Mouse (Mus musculus): Measurements from ENCODE around the gene Gm11562. TPM values are rescaled to one million over a fixed set of nuclear protein-coding genes. Genes with fewer than 3 reads are reported as not detected.

Gm11562 gene
- polyA plus RNA-seq (2012; rRNA removed; ENCODE audit: low replicate concordance), result not detected in 2 replicates

DNA sequence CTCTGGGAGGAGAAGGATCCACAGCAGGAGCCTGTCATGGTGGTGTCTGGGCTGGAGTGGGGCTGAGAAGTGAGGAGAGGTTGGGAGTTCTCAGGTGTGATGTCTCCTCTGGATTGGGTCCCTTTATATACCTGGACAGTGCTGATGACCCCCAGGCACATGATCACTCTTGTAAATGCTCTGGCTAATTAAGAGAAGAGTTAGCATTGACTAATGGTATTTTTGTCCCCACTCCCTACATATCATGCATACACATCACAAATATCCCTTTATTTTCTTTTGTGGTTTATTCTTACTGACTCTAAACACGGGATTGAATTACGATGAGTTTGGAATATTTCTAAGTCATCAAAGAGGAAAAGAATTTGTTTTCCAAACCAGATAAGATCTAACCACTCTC is at the start of gene Gm11562:
Gene Gm11562, minus strand, starts transcription at position 101 of the 400 bp plus-strand sequence.

DNA sequence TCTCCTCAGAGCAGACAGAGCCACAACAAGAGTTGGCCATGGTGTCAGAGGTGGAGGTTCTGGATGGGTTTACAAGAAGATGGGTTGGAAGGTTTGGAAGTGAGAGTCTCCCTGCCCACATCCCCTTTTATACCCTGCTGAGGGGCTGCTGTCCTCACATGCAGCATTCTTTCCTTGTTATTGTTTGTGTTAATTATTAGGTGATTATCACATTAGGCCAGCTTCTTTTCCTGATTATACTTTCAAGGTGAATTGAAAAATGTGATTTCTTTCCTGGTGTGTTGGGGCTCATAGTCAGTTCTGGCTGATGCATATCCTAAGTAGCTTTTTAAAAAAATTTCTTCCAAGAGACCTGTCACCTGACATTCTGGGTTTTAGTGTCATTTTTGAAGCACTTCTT is 45.6 kb upstream of the Gm11562 start, which contains the start of gene Krtap4-6:
Gene Krtap4-6, minus strand, starts transcription at position 101 of the 400 bp plus-strand sequence.

DNA sequence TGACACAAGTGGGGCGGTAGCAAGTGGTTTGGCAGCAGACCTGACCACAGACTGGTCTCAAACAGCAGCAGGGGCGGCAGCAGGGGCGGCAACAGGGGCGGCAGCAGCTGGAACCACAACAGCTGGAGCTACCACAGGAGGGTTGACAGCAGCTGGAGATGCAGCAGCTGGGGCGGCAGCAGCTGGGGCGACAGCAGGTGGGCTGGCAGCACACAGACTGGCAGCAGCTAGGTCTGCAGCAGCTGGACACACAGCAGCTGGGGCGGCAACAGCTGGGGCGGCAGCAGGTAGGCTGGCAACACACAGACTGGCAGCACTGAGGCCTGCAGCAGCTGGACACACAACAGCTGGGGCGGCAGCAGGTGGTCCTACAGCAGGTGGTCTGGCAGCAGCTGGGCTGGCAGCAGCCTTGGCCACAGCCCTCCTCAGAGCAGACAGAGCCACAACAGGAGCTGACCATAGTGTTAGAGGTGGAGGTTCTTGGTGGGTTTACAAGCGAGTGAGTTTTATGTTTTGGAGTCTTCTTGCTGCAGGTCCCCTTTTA is 38.3 kb upstream of the Gm11562 start, which contains the start of gene Gm11563:
Gene Gm11563, minus strand, starts transcription at position 494 of the 544 bp plus-strand sequence.

DNA sequence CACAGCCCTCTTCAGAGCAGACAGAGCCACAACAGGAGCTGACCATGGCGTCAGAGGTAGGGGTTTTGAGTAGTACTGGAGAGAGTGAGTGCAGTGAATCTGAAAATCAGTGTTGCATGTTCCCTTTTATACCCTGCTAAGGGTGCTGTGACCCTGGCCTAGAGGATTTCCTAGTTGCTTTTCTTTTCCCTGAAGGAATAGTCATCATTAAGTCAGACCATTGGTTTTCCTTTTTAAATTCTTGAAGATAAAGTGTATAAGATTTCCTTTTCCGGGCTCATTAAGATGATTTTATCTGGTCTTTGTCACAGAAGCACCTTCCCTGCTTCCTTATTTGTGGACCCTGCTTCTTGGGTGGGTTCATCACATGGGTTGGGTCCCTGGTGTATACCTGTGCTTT is 29.9 kb upstream of the Gm11562 start, which contains the start of gene Gm11555:
Gene Gm11555, minus strand, starts transcription at position 101 of the 400 bp plus-strand sequence.

DNA sequence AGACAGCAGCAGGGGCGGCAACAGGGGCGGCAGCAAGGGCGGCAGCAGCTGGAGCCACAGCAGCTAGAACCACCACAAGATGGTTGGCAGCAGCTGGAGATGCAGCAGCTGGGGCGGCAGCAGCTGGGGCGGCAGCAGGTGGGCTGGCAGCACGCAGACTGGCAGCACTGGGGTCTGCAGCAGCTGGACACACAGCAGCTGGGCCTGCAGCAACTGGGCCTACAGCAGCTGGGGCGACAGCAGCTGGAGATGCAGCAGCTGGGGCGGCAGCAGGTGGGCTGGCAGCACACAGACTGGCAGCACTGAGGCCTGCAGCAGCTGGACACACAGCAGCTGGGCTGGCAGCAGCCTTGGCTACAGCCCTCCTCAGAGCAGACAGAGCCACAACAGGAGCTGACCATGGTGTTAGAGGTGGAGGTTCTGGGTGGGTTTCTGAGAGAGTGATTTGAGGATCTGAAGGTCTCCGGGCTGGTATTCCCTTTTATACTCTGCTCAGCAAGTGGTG is 23.5 kb upstream of the Gm11562 start, which contains the start of gene Krtap4-7:
Gene Krtap4-7, minus strand, starts transcription at position 455 of the 505 bp plus-strand sequence.

DNA sequence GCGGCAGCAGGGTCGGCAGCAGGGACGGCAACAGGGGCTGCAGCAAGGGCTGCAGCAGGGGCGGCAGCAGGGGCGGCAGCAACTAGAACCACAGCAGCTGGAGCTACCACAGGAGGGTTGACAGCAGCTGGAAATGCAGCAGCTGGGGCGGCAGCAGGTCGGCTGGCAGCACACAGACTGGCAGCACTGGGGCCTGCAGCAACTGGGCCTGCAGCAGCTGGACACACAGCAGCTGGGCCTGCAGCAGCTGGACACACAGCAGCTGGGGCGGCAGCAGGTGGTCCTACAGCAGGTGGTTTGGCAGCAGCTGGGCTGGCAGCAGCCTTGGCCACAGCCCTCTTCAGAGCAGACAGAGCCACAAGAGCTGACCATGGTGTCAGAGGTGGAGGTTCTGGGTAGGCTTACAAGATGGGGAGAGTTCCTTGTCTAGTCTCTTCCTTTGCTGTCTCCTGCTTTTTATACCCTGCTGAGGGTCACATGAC is 14.5 kb upstream of the Gm11562 start, which contains the start of gene Krtap4-2:
Gene Krtap4-2, minus strand, starts transcription at position 432 of the 482 bp plus-strand sequence.

DNA sequence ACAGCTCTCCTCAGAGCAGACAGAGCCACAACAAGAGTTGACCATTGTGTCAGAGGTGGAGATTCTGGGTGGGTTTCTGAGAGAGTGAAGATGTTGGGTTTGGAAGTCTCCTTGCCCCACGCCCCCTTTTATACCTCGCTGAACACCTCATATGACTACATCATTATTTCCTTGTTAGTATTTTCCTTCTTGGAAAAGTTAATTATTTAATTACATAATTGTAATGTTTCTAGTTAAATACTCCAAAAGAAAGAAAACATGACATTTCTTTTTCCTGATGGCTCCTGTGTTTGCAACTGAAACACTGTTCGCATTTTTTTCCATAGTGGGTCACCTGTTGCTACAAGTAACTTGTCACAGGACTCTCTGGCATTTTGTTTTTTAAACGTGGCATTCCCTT is 7.9 kb upstream of the Gm11562 start, which contains the start of gene Krtap4-1:
Gene Krtap4-1, minus strand, starts transcription at position 101 of the 400 bp plus-strand sequence.

DNA sequence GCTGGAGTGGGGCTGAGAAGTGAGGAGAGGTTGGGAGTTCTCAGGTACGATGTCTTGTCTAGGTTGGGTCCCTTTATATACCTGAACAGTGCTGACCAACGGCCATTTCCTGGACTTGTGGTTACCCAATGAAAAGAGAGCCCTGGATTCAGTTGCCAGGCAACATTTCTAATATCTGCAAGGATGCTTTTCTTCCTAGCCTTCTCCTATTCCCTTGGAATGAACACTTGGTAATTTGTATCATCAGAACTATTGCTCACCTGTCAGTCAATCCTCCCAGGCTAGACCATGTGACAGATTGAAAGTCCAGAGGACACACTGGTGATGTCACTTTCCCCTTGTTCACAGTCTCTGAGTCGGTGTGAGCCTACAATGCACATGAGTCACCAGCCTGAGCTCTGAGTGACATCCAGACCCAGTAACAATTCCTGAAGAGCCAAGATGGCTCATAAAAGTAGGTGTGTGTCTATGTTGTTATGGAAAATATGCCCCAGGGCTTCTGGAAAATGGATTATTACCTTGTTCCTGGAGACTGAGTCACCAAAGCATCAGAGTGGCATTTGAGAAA is 5.4 kb downstream of the Gm11562 start, which contains the start of gene Krtap2-4:
Gene Krtap2-4, minus strand, starts transcription at position 51 of the 568 bp plus-strand sequence.

DNA sequence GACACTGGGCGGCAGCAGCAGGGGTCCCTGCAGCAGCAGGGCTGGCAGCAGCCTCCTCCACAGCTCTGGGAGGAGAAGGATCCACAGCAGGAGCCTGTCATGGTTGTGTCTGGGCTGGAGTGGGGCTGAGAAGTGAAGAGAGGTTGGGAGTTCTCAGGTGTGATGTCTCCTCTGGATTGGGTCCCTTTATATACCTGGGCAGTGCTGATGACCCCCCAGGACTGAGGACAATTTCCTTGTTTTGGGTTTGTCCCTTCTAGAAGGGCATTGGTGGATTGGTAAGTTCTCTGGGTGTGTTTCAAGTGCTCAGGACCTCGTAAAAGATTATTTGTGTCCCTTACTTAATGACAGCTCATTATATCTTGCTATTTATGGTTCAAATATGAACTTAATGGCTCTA is 10.1 kb downstream of the Gm11562 start, which contains the start of gene Gm11937:
Gene Gm11937, minus strand, starts transcription at position 101 of the 400 bp plus-strand sequence.

DNA sequence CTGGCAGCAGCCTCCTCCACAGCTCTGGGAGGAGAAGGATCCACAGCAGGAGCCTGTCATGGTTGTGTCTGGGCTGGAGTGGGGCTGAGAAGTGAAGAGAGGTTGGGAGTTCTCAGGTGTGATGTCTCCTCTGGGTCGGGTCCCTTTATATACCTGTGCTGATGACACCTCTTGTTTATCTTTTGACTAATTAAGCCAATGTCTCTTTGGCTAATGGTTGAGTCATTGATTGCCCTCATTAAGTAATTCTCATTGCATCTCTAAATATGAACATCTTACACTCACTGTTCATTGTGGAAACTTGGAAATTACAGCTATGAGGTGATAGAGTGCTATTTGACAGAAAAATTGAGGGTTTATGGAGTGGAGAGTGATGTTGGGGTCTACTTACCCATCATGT is 17.0 kb downstream of the Gm11562 start, which contains the start of gene Gm11938:
Gene Gm11938, minus strand, starts transcription at position 101 of the 400 bp plus-strand sequence.

DNA sequence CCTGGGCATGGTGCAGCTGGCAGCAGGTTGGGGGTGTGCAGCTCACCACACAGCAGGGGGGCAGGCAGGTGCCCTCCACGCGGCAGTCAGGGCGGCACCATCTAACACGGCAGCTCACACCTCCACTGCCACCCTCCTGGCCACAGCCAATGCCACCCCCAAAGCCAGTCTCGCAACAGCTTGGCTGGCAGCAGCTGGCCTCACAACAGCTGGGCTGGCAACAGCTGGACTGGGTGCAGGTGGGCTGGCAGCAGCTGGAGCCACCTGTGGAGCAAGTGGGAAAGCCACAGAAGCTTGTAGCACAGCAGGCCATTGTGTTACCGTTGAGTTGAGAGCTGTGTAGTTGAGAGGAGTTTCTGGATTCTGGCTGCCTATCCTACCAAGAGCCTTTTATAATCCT is 22.5 kb downstream of the Gm11562 start, which contains the start of gene Krtap9-3:
Gene Krtap9-3, minus strand, starts transcription at position 364 of the 400 bp plus-strand sequence.

DNA sequence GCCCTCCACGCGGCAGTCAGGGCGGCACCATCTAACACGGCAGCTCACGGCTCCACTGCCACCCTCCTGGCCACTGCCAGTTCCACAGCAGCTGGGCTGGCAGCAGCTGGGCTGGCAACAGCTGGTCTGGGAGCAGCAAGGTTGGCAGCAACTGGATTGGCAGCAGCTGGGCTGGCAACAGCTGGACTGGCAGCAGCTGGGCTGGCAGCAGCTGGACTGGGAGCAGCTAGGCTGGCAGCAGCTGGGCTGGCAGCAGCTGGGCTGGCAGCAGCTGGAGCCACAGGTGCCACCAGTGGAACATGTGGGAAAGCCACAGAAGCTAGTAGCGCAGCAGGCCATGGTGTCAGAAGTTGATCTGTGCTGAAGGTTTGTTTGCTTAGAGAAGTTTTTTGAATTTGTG is 29.3 kb downstream of the Gm11562 start, which contains the start of gene Krtap1-3:
Gene Krtap1-3, minus strand, starts transcription at position 359 of the 400 bp plus-strand sequence.

DNA sequence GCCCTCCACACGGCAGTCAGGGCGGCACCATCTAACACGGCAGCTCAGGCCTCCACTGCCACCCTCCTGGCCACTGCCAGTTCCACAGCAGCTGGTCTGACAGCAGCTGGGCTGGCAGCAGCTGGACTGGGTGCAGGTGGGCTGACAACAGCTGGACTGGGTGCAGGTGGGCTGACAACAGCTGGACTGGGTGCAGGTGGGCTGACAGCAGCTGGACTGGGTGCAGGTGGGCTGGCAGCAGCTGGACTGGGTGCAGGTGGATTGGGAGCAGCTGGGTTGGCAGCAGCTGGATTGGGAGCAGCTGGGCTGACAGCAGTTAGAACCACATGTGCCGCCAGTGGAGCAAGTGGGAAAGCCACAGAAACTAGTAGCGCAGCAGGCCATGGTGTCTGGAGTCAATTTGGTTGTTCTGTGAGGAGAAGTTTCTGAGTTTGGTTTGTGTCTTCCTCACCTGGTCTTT is 37.0 kb downstream of the Gm11562 start, which contains the start of gene Krtap1-4:
Gene Krtap1-4, minus strand, starts transcription at position 410 of the 460 bp plus-strand sequence.

DNA sequence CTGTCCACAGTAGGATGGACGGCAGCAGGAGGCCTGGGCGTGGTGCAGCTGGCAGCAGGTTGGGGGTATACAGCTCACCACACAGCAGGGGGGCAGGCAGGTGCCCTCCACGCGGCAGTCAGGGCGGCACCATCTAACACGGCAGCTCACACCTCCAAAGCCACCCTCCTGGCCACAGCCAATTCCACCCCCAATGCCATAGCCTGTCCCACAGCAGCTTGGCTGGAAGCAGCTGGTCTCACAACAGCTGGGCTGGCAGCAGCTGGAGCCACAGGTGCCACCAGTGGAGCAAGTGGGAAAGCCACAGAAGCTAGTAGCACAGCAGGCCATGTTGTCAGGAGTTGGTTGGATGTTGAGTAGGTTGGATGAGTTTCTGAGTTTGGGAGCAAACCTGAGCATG is 39.6 kb downstream of the Gm11562 start, which contains the start of gene Krtap1-5:
Gene Krtap1-5, minus strand, starts transcription at position 381 of the 400 bp plus-strand sequence.

Other genes starting within 250 kb of the Gm11562 start
- not detected in 2 replicates for gene Krt28, start 245.5 kb downstream of the Gm11562 start, polyA plus RNA-seq (2012; rRNA removed; ENCODE audit: low replicate concordance)
- 2.3 and 24.1 TPM in 2 replicates for gene Krt10, start 231.1 kb downstream of the Gm11562 start, polyA plus RNA-seq (2012; rRNA removed; ENCODE audit: low replicate concordance)
- not detected in 2 replicates for gene Krt12, start 198.2 kb downstream of the Gm11562 start, polyA plus RNA-seq (2012; rRNA removed; ENCODE audit: low replicate concordance)
- 0.13 and 0.25 TPM in 2 replicates for gene Krt20, start 182.3 kb downstream of the Gm11562 start, polyA plus RNA-seq (2012; rRNA removed; ENCODE audit: low replicate concordance)
- gene Krt23, start 127.3 kb downstream of the Gm11562 start, polyA plus RNA-seq (2012; rRNA removed; ENCODE audit: low replicate concordance), result 2.8 and 3.9 TPM in 2 replicates
- gene Krt39, start 99.1 kb downstream of the Gm11562 start, polyA plus RNA-seq (2012; rRNA removed; ENCODE audit: low replicate concordance), result not detected in 2 replicates
- gene Krt40, start 77.3 kb downstream of the Gm11562 start, polyA plus RNA-seq (2012; rRNA removed; ENCODE audit: low replicate concordance), result not detected in 2 replicates
- not detected in 2 replicates for gene Krtap3-3, start 69.6 kb downstream of the Gm11562 start, polyA plus RNA-seq (2012; rRNA removed; ENCODE audit: low replicate concordance)
- gene Krtap3-2, start 63.6 kb downstream of the Gm11562 start, polyA plus RNA-seq (2012; rRNA removed; ENCODE audit: low replicate concordance), result 0.43 and 2.2 TPM in 2 replicates
- gene Gm11939, start 61.0 kb downstream of the Gm11562 start, polyA plus RNA-seq (2012; rRNA removed; ENCODE audit: low replicate concordance), result not detected in 2 replicates
- gene Krtap3-1, start 53.8 kb downstream of the Gm11562 start, polyA plus RNA-seq (2012; rRNA removed; ENCODE audit: low replicate concordance), result not detected in 2 replicates
- gene Krtap1-5, start 39.4 kb downstream of the Gm11562 start, polyA plus RNA-seq (2012; rRNA removed; ENCODE audit: low replicate concordance), result not detected in 2 replicates
- gene Krtap1-4, start 36.8 kb downstream of the Gm11562 start, polyA plus RNA-seq (2012; rRNA removed; ENCODE audit: low replicate concordance), result not detected in 2 replicates
- gene Krtap1-3, start 29.1 kb downstream of the Gm11562 start, polyA plus RNA-seq (2012; rRNA removed; ENCODE audit: low replicate concordance), result not detected in 2 replicates
- gene Krtap9-3, start 22.3 kb downstream of the Gm11562 start, polyA plus RNA-seq (2012; rRNA removed; ENCODE audit: low replicate concordance), result not detected in 2 replicates
- gene Gm11938, start 17.1 kb downstream of the Gm11562 start, polyA plus RNA-seq (2012; rRNA removed; ENCODE audit: low replicate concordance), result not detected in 2 replicates
- gene Gm11937, start 10.2 kb downstream of the Gm11562 start, polyA plus RNA-seq (2012; rRNA removed; ENCODE audit: low replicate concordance), result not detected in 2 replicates
- not detected in 2 replicates for gene Krtap2-4, start 5.6 kb downstream of the Gm11562 start, polyA plus RNA-seq (2012; rRNA removed; ENCODE audit: low replicate concordance)
- gene Krtap4-1, start 7.8 kb upstream of the Gm11562 start, polyA plus RNA-seq (2012; rRNA removed; ENCODE audit: low replicate concordance), result not detected in 2 replicates
- not detected in 2 replicates for gene Krtap4-2, start 14.6 kb upstream of the Gm11562 start, polyA plus RNA-seq (2012; rRNA removed; ENCODE audit: low replicate concordance)
- not detected in 2 replicates for gene Krtap4-7, start 23.7 kb upstream of the Gm11562 start, polyA plus RNA-seq (2012; rRNA removed; ENCODE audit: low replicate concordance)
- not detected in 2 replicates for gene Gm11555, start 29.8 kb upstream of the Gm11562 start, polyA plus RNA-seq (2012; rRNA removed; ENCODE audit: low replicate concordance)
- gene Gm11563, start 38.5 kb upstream of the Gm11562 start, polyA plus RNA-seq (2012; rRNA removed; ENCODE audit: low replicate concordance), result not detected in 2 replicates
- gene Krtap4-6, start 45.5 kb upstream of the Gm11562 start, polyA plus RNA-seq (2012; rRNA removed; ENCODE audit: low replicate concordance), result not detected in 2 replicates
- not detected in 2 replicates for gene Gm14190, start 70.3 kb upstream of the Gm11562 start, polyA plus RNA-seq (2012; rRNA removed; ENCODE audit: low replicate concordance)
- gene Gm14180, start 113.9 kb upstream of the Gm11562 start, polyA plus RNA-seq (2012; rRNA removed; ENCODE audit: low replicate concordance), result not detected in 2 replicates
- gene Gm11595, start 152.5 kb upstream of the Gm11562 start, polyA plus RNA-seq (2012; rRNA removed; ENCODE audit: low replicate concordance), result not detected in 2 replicates
- gene Krtap4-8, start 160.3 kb upstream of the Gm11562 start, polyA plus RNA-seq (2012; rRNA removed; ENCODE audit: low replicate concordance), result not detected in 2 replicates
- not detected in 2 replicates for gene Krtap4-9, start 164.8 kb upstream of the Gm11562 start, polyA plus RNA-seq (2012; rRNA removed; ENCODE audit: low replicate concordance)
- gene Gm11596, start 173.0 kb upstream of the Gm11562 start, polyA plus RNA-seq (2012; rRNA removed; ENCODE audit: low replicate concordance), result not detected in 2 replicates
- gene Gm11569, start 178.5 kb upstream of the Gm11562 start, polyA plus RNA-seq (2012; rRNA removed; ENCODE audit: low replicate concordance), result not detected in 2 replicates
- gene Gm11554, start 184.0 kb upstream of the Gm11562 start, polyA plus RNA-seq (2012; rRNA removed; ENCODE audit: low replicate concordance), result not detected in 2 replicates
- gene Krtap4-13, start 189.5 kb upstream of the Gm11562 start, polyA plus RNA-seq (2012; rRNA removed; ENCODE audit: low replicate concordance), result not detected in 2 replicates
- not detected in 2 replicates for gene Gm11564, start 195.2 kb upstream of the Gm11562 start, polyA plus RNA-seq (2012; rRNA removed; ENCODE audit: low replicate concordance)
- gene 2300003K06Rik, start 217.6 kb upstream of the Gm11562 start, polyA plus RNA-seq (2012; rRNA removed; ENCODE audit: low replicate concordance), result not detected in 2 replicates
- gene Krtap4-16, start 231.2 kb upstream of the Gm11562 start, polyA plus RNA-seq (2012; rRNA removed; ENCODE audit: low replicate concordance), result not detected in 2 replicates
- gene Gm11568, start 237.5 kb upstream of the Gm11562 start, polyA plus RNA-seq (2012; rRNA removed; ENCODE audit: low replicate concordance), result not detected in 2 replicates
- gene Gm11559, start 244.0 kb upstream of the Gm11562 start, polyA plus RNA-seq (2012; rRNA removed; ENCODE audit: low replicate concordance), result not detected in 2 replicates